Mouse (Mus musculus) kidney, adult 2 months (tissue): ENCODE data around the gene Gm10322.

Experiments used
- CTCF ChIP-seq: fragments of 200-500 bp; conservative IDR thresholded peaks from 2 replicates; pipeline ENCODE4 v1.5.1; 2011; ENCODE audit warnings: low read depth, mild to moderate bottlenecking, control low read depth, low read length, moderate library complexity, mixed read lengths; ENCODE audit not compliant: insufficient read depth, insufficient read length
- POLR2A ChIP-seq: fragments of 200-500 bp; IDR thresholded peaks from one replicate; pipeline ENCODE4 v1.6.1; 2011; ENCODE audit warnings: low read depth, low read length, control low read depth

DNA sequence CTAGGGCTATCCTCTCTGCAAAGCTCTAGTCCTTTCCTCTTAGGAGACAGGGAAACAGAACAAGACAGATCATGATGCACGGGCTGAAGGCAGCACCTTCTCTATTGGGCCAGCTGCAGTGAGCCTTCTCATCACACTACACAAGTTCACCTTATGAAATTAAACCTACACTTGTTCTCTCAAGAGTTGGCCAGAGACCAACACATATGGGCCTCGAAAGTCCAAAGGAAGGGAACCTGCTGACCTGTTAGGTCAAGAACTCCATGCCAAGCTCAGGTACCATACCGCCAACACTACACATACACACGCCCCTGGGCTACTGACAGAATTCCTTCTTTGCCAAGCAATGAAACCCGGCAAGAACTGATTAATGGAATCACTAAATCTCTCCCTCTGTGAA is 452 bp upstream of the Gm10322 start:
- TF ChIP-seq CTCF = no peak
- no peak for TF ChIP-seq POLR2A
